Mouse (Mus musculus): ENCODE data around the gene Wnt2. TPM values are rescaled to one million over a fixed set of nuclear protein-coding genes. Genes with fewer than 3 reads are reported as not detected.

Gene Wnt2
- polyA plus RNA-seq (2012; rRNA removed): 3.0 and 3.3 TPM in 2 replicates

DNA sequence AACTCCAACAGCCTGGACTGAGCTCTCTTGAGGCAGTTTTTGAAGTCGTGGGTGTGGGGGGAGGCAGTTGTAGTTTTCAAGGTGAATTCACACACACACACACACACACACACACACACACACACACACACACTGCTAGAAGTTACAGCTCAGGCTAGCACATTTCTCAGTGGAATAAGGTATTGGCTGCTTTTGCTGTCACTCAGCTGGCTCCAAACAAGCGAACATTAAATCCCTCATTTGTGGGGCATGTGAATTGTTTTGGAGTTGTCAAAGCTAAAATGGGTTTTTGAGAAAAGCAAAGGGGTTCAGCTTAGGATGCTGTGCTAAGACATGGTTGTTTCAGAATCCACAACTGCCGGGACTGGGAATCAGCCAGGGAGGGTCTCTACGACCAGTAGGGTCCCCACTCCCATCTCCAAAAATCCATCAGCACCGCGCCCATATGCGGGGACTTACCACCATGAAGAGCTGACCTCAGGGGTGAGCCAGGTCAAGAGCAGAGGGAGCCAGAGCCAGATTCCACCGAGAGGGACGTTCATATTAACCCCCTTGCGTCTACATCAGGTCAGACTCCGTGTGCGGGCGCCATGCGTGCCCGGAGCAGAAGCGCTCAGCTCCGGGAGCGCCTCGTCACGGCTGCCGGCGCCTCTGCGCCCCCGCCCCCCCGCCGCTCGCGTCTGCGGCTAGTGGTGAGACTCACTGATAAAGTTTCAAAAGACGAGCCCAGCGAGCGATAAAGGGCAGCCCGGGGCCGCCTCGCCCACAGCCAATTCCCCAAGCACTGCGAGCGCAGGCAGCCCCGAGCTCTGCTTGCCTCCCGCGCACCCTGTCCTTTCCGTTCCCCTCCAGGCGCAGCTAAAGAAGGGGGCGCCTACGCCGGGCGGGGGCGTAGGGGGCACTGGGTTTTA lies at the start of gene Wnt2:
Gene Wnt2, minus strand, starts transcription at position 840 of the 911 bp plus-strand sequence.
- peak within 1 kb of the TSS; percentile 54 for H3K4me3 ChIP-seq (ENCODE audit: insufficient read depth, low read length)
- no peak within 1 kb of the TSS for H3K27ac ChIP-seq (ENCODE audit: insufficient read depth, low read length)
- H3K4me1 ChIP-seq (ENCODE audit: control insufficient read depth, insufficient read depth, low read length): no peaks in the 10 kb centered on the region
- TF ChIP-seq POLR2A (IDR thresholded peaks at IDR 0.05; ENCODE audit: extremely low read depth, insufficient read depth, low read length): no peak
- TF ChIP-seq CTCF (IDR thresholded peaks at IDR 0.05; ENCODE audit: extremely low read depth, insufficient read depth, low read length): no peak

DNA sequence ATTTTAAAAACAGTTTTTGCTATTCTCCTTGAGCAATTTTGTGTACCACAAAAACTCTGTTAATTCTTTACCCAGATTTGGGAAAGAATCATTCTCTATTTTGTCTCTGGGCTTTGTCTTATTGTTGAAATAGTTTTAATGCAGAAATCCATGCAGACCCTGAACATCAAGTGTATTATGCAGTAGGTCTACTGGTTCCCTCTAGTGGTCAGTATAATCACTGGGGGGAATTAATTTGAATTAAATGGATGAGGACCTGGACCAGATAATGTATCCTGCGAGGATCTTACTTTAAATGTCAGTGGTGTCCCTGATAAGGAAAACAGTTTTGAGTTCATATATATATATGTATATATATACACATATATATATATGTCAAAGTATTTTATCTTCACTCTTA lies 48.2 kb upstream of the Wnt2 start:
- TF ChIP-seq CTCF (IDR thresholded peaks at IDR 0.05; ENCODE audit: extremely low read depth, insufficient read depth, low read length) (no peak), POLR2A (IDR thresholded peaks at IDR 0.05; ENCODE audit: extremely low read depth, insufficient read depth, low read length) (no peak)
- no peak overlapping the region for H3K4me3 ChIP-seq (ENCODE audit: insufficient read depth, low read length)
- no peaks in the 10 kb centered on the region for H3K4me1 ChIP-seq (ENCODE audit: control insufficient read depth, insufficient read depth, low read length)
- H3K27ac ChIP-seq (ENCODE audit: insufficient read depth, low read length): no peak overlapping the region

DNA sequence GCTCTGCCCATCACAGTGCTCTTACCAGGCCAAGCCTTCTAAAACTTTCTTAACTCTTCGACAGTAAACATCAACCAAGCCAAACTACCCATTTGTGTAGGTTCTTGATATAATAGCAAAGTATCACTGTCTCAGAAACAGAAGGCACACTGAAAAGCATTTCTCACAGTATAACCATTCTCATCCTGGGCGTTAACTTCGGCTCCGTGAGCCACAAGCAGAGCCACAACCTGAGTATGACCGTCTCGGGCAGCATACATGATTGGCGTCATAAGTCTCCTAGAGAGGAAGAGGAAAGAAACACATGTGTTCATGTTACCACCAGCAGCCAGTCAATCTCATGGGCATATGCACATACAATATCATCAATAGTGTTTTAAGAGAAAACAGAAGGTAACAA lies 46.6 kb upstream of the Wnt2 start:
- Histone ChIP-seq H3K4me1 (ENCODE audit: control insufficient read depth, insufficient read depth, low read length) (no peaks in the 10 kb centered on the region), H3K27ac (ENCODE audit: insufficient read depth, low read length) (no peak overlapping the region), H3K4me3 (ENCODE audit: insufficient read depth, low read length) (no peak overlapping the region)
- TF ChIP-seq POLR2A (IDR thresholded peaks at IDR 0.05; ENCODE audit: extremely low read depth, insufficient read depth, low read length) (no peak), CTCF (IDR thresholded peaks at IDR 0.05; ENCODE audit: extremely low read depth, insufficient read depth, low read length) (no peak)

DNA sequence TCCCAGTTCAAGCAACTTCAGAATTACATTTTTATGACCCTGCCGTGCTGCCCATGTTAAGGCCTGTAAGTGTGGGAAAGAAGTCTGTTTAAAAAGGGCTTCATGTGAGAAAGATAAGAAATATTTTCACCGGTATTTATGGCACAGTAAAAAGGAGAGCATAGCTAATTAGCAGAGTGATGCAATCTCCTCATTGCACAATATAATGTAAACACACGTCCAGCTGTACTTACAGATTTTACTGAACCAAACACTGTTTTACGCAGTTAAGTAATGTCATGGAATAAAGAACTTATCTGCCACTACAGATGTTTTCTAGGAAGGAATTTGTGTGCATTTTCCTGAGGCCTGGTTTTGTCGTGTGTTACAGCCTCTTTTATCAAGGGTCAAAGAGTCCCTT lies 46.2 kb upstream of the Wnt2 start:
- H3K4me1 ChIP-seq (ENCODE audit: control insufficient read depth, insufficient read depth, low read length): no peaks in the 10 kb centered on the region
- no peak overlapping the region for H3K4me3 ChIP-seq (ENCODE audit: insufficient read depth, low read length)
- TF ChIP-seq POLR2A (IDR thresholded peaks at IDR 0.05; ENCODE audit: extremely low read depth, insufficient read depth, low read length): no peak
- no peak for TF ChIP-seq CTCF (IDR thresholded peaks at IDR 0.05; ENCODE audit: extremely low read depth, insufficient read depth, low read length)
- H3K27ac ChIP-seq (ENCODE audit: insufficient read depth, low read length): no peak overlapping the region

DNA sequence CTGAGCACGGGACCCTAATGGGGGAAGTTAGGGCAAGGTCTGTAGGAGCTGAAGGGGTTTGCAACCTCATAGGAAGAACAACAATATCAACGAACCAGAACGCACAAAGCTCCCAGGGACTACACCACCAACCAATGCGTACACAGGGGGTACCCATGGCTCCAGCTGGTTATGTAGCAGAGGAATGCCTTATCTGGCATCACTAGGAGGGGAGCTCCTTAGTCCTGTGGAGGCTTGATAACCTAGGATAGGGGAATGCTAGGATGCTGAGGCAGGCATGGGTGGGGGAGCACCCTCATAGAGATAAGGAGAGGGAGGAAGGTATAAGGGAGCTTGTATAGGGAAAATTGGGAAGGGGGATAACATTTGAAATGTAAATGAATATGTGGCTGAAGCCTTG lies 27.5 kb upstream of the Wnt2 start:
- Histone ChIP-seq H3K4me3 (ENCODE audit: insufficient read depth, low read length) (no peak overlapping the region), H3K27ac (ENCODE audit: insufficient read depth, low read length) (no peak overlapping the region), H3K4me1 (ENCODE audit: control insufficient read depth, insufficient read depth, low read length) (no peaks in the 10 kb centered on the region)
- no peak for TF ChIP-seq POLR2A (IDR thresholded peaks at IDR 0.05; ENCODE audit: extremely low read depth, insufficient read depth, low read length)
- TF ChIP-seq CTCF (IDR thresholded peaks at IDR 0.05; ENCODE audit: extremely low read depth, insufficient read depth, low read length): no peak

DNA sequence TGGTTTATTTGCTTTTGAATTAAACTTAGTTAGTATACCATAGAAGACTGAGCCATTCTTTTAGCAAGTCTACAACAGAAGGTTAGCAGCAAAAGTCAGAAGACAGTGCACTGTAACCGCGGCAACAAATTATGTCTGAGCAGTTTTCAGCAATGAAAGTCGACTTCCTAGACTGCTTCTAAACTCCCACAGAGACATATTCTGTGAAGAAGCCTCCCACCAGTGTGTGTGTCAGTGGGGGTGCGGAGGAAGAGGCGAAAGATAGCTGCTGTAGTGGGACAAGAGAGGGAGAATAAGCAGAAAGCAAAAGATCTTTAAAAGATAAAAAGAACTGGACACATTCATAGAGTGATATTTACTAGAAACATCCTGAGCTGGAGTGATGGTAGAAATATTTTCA lies 21.3 kb upstream of the Wnt2 start:
- no peak overlapping the region for H3K27ac ChIP-seq (ENCODE audit: insufficient read depth, low read length)
- TF ChIP-seq CTCF (IDR thresholded peaks at IDR 0.05; ENCODE audit: extremely low read depth, insufficient read depth, low read length) (no peak), POLR2A (IDR thresholded peaks at IDR 0.05; ENCODE audit: extremely low read depth, insufficient read depth, low read length) (no peak)

DNA sequence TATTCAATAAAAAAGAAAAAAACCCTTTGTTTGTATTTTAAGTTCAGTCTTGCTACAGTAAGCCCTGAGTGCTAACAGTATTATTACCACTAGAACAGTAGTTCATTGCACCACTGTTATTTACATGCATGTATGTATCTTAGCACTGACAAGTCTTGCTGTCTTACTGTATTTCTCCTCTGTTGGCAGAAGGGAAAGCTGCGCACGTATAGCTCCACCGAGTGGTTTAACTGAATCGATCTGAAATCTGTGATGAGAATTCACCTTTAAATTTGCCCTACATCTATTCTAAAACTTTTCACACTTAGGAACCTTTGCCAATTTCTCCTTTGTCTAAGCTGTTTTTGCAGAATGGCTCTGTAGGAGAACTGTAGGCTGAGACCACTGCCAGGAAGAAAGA lies 13.9 kb upstream of the Wnt2 start:
- H3K4me1 ChIP-seq (ENCODE audit: control insufficient read depth, insufficient read depth, low read length): no peaks in the 10 kb centered on the region; the same call in 1 of the 2 replicates
- no peak overlapping the region for H3K27ac ChIP-seq (ENCODE audit: insufficient read depth, low read length)
- no peak overlapping the region for H3K4me3 ChIP-seq (ENCODE audit: insufficient read depth, low read length)
- TF ChIP-seq CTCF (IDR thresholded peaks at IDR 0.05; ENCODE audit: extremely low read depth, insufficient read depth, low read length): peak; percentile 18; the same call in 1 of the 2 replicates
- TF ChIP-seq POLR2A (IDR thresholded peaks at IDR 0.05; ENCODE audit: extremely low read depth, insufficient read depth, low read length): no peak

More for the DNA sequence above, 21.3 kb upstream of the Wnt2 start:
- H3K4me3 ChIP-seq (ENCODE audit: insufficient read depth, low read length): no peak overlapping the region
- no peaks in the 10 kb centered on the region for H3K4me1 ChIP-seq (ENCODE audit: control insufficient read depth, insufficient read depth, low read length)

DNA sequence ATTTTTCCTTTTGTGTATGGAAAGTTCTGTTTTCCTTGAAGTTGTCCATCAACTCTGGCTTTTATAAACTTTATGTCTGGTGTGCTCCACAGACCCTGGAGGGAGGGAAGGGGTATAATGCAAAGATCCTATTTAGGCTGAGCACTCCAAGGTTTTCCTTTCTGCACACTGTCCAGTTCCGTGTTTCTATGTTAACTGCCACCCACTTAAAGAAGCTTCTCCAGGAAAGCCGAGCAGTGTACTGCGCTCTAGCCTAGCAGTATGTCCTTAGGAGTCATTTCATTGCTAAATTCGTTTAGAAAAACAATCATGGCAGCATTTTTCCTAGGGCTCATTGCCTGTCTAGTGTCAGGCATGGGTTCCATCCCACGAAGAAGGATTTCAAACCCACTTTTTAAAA lies 12.8 kb upstream of the Wnt2 start:
- no peak overlapping the region for H3K4me3 ChIP-seq (ENCODE audit: insufficient read depth, low read length)
- no peak overlapping the region for H3K27ac ChIP-seq (ENCODE audit: insufficient read depth, low read length)
- TF ChIP-seq POLR2A (IDR thresholded peaks at IDR 0.05; ENCODE audit: extremely low read depth, insufficient read depth, low read length): no peak
- no peak for TF ChIP-seq CTCF (IDR thresholded peaks at IDR 0.05; ENCODE audit: extremely low read depth, insufficient read depth, low read length)
- H3K4me1 ChIP-seq (ENCODE audit: control insufficient read depth, insufficient read depth, low read length): no peaks in the 10 kb centered on the region; the same call in 1 of the 2 replicates

DNA sequence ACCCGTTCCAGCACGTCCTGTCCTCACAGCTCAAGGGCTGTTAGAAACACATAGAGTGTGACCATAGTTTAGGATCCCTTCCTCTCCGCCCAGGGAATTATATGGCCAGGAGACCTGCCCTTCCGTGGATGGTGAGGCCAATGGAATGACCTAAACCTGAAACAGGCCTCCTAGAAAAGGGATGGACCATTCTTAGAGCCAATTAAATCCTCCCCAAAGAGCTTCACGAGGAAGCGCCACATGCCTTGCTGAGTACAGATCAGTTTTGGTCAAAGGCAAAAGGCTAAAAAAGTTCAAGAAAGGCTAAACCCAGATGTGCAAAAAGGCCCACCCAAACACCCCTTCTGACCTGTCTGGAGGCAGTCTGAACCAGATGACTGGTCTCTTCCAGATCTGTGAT lies 1.9 kb upstream of the Wnt2 start:
- Histone ChIP-seq H3K4me3 (ENCODE audit: insufficient read depth, low read length) (peak overlapping the region; percentile 37; the same call in 1 of the 2 replicates), H3K27ac (ENCODE audit: insufficient read depth, low read length) (no peak overlapping the region), H3K4me1 (ENCODE audit: control insufficient read depth, insufficient read depth, low read length) (no peaks in the 10 kb centered on the region)
- TF ChIP-seq POLR2A (IDR thresholded peaks at IDR 0.05; ENCODE audit: extremely low read depth, insufficient read depth, low read length) (no peak), CTCF (IDR thresholded peaks at IDR 0.05; ENCODE audit: extremely low read depth, insufficient read depth, low read length) (no peak)

DNA sequence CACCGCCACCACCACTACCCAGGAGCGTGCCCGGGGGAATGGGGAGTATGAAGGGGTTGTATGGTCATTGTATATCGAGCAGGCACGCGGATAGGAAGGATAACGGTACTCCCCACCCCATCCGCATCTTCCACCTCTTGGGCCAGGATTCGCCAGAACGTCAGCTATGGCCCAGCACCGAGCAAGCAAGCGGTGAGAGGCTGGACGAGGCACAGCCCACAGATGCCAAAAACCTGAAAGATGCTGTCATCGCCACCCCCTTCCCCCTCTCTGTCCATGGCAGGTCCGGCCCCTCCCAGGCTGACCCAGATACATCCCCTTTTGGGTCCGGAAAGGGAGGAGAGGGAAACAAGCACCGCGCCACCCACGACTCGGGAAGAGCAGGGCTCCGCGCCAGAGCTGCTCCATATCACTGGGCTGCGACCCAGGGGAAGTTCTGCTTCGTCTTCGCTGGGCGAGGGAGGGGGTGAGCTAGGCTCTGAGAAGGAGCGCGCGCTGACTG lies 1.2 kb upstream of the Wnt2 start:
- H3K4me3 ChIP-seq (ENCODE audit: insufficient read depth, low read length): peak overlapping the region; percentile 37
- no peak overlapping the region for H3K27ac ChIP-seq (ENCODE audit: insufficient read depth, low read length)
- TF ChIP-seq POLR2A (IDR thresholded peaks at IDR 0.05; ENCODE audit: extremely low read depth, insufficient read depth, low read length) (no peak), CTCF (IDR thresholded peaks at IDR 0.05; ENCODE audit: extremely low read depth, insufficient read depth, low read length) (no peak)
- no peaks in the 10 kb centered on the region for H3K4me1 ChIP-seq (ENCODE audit: control insufficient read depth, insufficient read depth, low read length)

Data from cortical plate, adult 2 months (tissue).